Mouse (Mus musculus): ENCODE data around the gene Plcb1. TPM values are rescaled to one million over a fixed set of nuclear protein-coding genes. Genes with fewer than 3 reads are reported as not detected.

The Plcb1 gene
- polyA plus RNA-seq, 1 experiment from 2014 or later, result 8.7 TPM

DNA sequence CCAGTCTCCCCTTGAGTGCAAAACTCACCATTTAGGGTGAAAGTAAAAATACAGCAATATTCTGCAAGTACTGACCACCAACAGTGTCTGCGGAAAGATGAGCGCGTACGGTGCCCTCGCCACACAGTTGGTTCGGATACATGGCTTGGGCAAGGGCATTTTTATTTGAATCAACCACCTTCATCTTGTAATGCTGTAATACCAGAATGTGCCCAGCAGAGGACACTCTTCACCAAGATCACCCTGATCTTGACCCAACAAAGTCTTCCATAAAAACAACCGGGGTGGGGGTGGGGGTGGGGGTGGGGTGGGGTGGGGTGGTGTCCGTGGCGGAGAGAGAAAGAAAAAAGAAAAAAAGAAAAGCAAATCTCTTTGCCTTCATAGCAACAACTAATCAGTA, 602.1 kb downstream of the Plcb1 start:
- 51% methylated on average over 9 of the region's 9 CpGs for WGBS
- ATAC-seq (ENCODE audit: low read depth) (no peak), DNase-seq (ENCODE audit: low spot score) (no peak)
- Histone ChIP-seq H3K4me3 (ENCODE audit: low read depth, low read length) (no peak overlapping the region), H3K27ac (replicated peaks; ENCODE audit: low read depth, low read length) (no peak overlapping the region), H3K4me2 (ENCODE audit: low read depth, low read length) (no peak overlapping the region), H3K4me1 (ENCODE audit: control insufficient read depth, insufficient read depth, low read length) (no peaks in the 10 kb centered on the region), H3K27me3 (replicated peaks; ENCODE audit: control insufficient read depth, insufficient read depth, low read length) (no peaks in the 10 kb centered on the region), H3K36me3 (ENCODE audit: control insufficient read depth, insufficient read depth, low read length) (no peaks in the 10 kb centered on the region), H3K9me3 (ENCODE audit: control insufficient read depth, low read length) (no peaks in the 10 kb centered on the region), H3K9ac (ENCODE audit: low read depth, low read length) (no peak overlapping the region)

DNA sequence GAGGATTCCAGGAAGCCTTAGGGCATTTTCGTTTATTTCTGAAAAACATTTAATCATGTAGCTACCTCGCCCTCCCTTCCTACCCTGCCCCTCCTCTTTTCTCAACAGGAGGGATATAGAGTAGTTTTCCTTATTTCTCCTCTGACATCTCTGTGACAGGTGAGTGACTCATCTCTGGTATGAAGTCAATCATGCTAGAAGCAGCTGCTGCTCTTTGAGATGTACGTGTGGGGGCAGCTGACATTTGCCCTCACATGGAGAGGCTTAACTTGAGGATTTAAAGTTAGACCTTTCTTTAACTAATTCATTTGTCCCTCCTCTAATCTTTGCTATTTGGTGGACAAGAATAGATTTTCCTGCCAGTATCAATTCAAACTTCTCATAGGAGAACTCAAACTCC, 608.8 kb downstream of the Plcb1 start:
- no peaks in the 10 kb centered on the region for H3K36me3 ChIP-seq (ENCODE audit: control insufficient read depth, insufficient read depth, low read length)
- no peak overlapping the region for H3K9ac ChIP-seq (ENCODE audit: low read depth, low read length)
- DNase-seq (ENCODE audit: low spot score) (no peak), ATAC-seq (ENCODE audit: low read depth) (no peak)
- H3K4me1 ChIP-seq (ENCODE audit: control insufficient read depth, insufficient read depth, low read length), result no peaks in the 10 kb centered on the region
- 71% methylated on average over 3 of the region's 3 CpGs for WGBS
- H3K4me2 ChIP-seq (ENCODE audit: low read depth, low read length), result no peak overlapping the region
- no peaks in the 10 kb centered on the region for H3K27me3 ChIP-seq (replicated peaks; ENCODE audit: control insufficient read depth, insufficient read depth, low read length)
- H3K4me3 ChIP-seq (ENCODE audit: low read depth, low read length), result no peak overlapping the region
- no peak overlapping the region for H3K27ac ChIP-seq (replicated peaks; ENCODE audit: low read depth, low read length)
- no peaks in the 10 kb centered on the region for H3K9me3 ChIP-seq (ENCODE audit: control insufficient read depth, low read length)

DNA sequence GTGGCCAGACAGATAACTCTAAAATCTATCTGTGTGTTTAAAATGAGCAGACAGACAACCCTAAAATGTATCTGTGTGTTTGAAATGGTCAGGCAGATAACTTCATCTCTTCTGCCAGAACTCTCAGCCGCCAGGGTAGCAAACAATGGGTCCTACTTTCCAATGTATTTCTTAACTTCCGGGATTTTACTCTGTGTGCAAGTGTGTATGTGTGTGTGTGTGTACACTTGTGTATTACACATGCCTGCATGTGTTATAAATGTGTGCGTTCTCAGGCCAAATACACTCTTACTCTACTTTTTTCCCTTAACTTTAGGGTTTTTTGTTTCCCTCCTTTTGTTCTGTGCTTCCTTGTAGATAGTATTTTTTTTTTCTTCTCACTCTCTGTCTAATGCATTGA, 610.5 kb downstream of the Plcb1 start:
- no peak overlapping the region for H3K4me3 ChIP-seq (ENCODE audit: low read depth, low read length)
- no peaks in the 10 kb centered on the region for H3K9me3 ChIP-seq (ENCODE audit: control insufficient read depth, low read length)
- no peaks in the 10 kb centered on the region for H3K27me3 ChIP-seq (replicated peaks; ENCODE audit: control insufficient read depth, insufficient read depth, low read length)
- no peak for ATAC-seq (ENCODE audit: low read depth)
- H3K4me1 ChIP-seq (ENCODE audit: control insufficient read depth, insufficient read depth, low read length), result no peaks in the 10 kb centered on the region
- WGBS, result 92% methylated on average over 3 of the region's 3 CpGs
- H3K27ac ChIP-seq (replicated peaks; ENCODE audit: low read depth, low read length), result no peak overlapping the region
- H3K4me2 ChIP-seq (ENCODE audit: low read depth, low read length), result no peak overlapping the region
- H3K9ac ChIP-seq (ENCODE audit: low read depth, low read length), result no peak overlapping the region
- H3K36me3 ChIP-seq (ENCODE audit: control insufficient read depth, insufficient read depth, low read length), result no peaks in the 10 kb centered on the region
- DNase-seq (ENCODE audit: low spot score), result no peak

DNA sequence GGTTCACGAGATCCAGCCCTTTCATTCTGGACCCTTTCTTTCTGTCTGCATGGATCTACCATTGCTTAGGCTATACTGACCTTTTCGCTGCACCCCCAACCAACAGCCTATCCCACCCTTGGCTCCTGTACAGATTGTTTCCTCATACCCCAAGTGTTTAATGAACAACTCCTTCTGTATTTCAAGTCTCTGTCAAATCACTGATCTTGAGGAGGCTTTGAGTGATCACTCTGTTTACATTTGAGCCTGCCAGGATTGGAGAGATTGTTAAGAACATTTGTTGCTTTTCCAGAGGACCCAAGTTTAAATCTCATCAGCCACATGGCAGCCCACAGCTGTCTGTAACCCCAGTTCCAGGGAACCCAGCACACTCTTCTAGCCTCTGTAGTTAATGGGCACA, 612.1 kb downstream of the Plcb1 start:
- DNase-seq (ENCODE audit: low spot score), result no peak
- no peaks in the 10 kb centered on the region for H3K36me3 ChIP-seq (ENCODE audit: control insufficient read depth, insufficient read depth, low read length)
- H3K27ac ChIP-seq (replicated peaks; ENCODE audit: low read depth, low read length), result no peak overlapping the region
- ATAC-seq (ENCODE audit: low read depth), result no peak
- no peak overlapping the region for H3K4me2 ChIP-seq (ENCODE audit: low read depth, low read length)
- WGBS, result 95% methylated on average over 2 of the region's 2 CpGs
- H3K9me3 ChIP-seq (ENCODE audit: control insufficient read depth, low read length), result no peaks in the 10 kb centered on the region
- H3K4me1 ChIP-seq (ENCODE audit: control insufficient read depth, insufficient read depth, low read length), result no peaks in the 10 kb centered on the region
- H3K9ac ChIP-seq (ENCODE audit: low read depth, low read length), result no peak overlapping the region
- H3K4me3 ChIP-seq (ENCODE audit: low read depth, low read length), result no peak overlapping the region
- H3K27me3 ChIP-seq (replicated peaks; ENCODE audit: control insufficient read depth, insufficient read depth, low read length), result no peaks in the 10 kb centered on the region

DNA sequence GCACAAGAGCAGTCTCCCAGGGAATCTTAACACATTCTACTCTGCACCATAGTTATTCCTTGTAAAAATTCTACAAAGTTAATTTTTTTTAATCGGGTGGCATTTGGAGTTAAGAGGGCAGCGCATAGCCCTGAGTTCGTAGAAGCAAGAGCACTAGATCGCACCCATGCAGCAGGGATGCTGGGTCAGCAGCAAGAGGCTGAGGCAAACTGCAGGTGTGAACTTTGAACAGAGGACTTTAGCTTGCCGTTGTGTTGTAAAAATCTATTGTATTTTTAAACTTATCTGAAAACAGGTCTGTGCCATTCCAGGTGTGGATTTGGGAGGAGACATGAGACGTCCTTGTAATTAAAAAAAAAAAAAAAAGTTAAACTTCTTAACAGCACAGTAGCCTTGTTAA, 613.9 kb downstream of the Plcb1 start:
- WGBS, result 89% methylated on average over 6 of the region's 6 CpGs
- H3K27me3 ChIP-seq (replicated peaks; ENCODE audit: control insufficient read depth, insufficient read depth, low read length), result no peaks in the 10 kb centered on the region
- DNase-seq (ENCODE audit: low spot score), result no peak
- no peak overlapping the region for H3K4me2 ChIP-seq (ENCODE audit: low read depth, low read length)
- H3K9me3 ChIP-seq (ENCODE audit: control insufficient read depth, low read length), result no peaks in the 10 kb centered on the region
- no peak for ATAC-seq (ENCODE audit: low read depth)
- no peaks in the 10 kb centered on the region for H3K36me3 ChIP-seq (ENCODE audit: control insufficient read depth, insufficient read depth, low read length)
- H3K9ac ChIP-seq (ENCODE audit: low read depth, low read length), result no peak overlapping the region
- no peaks in the 10 kb centered on the region for H3K4me1 ChIP-seq (ENCODE audit: control insufficient read depth, insufficient read depth, low read length)
- H3K27ac ChIP-seq (replicated peaks; ENCODE audit: low read depth, low read length), result no peak overlapping the region
- H3K4me3 ChIP-seq (ENCODE audit: low read depth, low read length), result no peak overlapping the region

DNA sequence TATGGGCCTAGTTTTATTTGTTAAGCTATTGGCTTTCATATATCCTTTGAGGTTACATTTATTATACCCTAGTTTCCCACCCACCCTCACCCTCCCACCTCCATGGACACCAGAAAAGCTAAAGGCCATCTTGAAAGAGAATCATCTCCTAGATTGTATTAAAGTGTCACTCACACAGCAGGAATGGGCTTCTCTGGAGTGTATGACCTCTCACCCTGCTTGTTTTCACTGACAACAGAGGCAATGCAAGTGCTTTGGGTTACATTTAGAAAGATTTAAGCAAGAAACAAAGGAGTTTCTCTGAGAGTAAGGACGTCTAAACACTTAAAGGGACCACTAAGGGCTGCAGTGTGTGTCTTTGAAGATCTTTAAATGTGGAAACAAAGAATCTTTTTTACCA, 617.0 kb downstream of the Plcb1 start:
- DNase-seq (ENCODE audit: low spot score) (no peak), ATAC-seq (ENCODE audit: low read depth) (no peak)
- 14% methylated on average over 1 of the region's 1 CpGs for WGBS
- no peak overlapping the region for H3K4me3 ChIP-seq (ENCODE audit: low read depth, low read length)
- no peak overlapping the region for H3K27ac ChIP-seq (replicated peaks; ENCODE audit: low read depth, low read length)
- H3K9me3 ChIP-seq (ENCODE audit: control insufficient read depth, low read length), result no peaks in the 10 kb centered on the region
- no peak overlapping the region for H3K4me2 ChIP-seq (ENCODE audit: low read depth, low read length)
- no peaks in the 10 kb centered on the region for H3K4me1 ChIP-seq (ENCODE audit: control insufficient read depth, insufficient read depth, low read length)
- H3K27me3 ChIP-seq (replicated peaks; ENCODE audit: control insufficient read depth, insufficient read depth, low read length), result no peaks in the 10 kb centered on the region
- no peaks in the 10 kb centered on the region for H3K36me3 ChIP-seq (ENCODE audit: control insufficient read depth, insufficient read depth, low read length)
- no peak overlapping the region for H3K9ac ChIP-seq (ENCODE audit: low read depth, low read length)

DNA sequence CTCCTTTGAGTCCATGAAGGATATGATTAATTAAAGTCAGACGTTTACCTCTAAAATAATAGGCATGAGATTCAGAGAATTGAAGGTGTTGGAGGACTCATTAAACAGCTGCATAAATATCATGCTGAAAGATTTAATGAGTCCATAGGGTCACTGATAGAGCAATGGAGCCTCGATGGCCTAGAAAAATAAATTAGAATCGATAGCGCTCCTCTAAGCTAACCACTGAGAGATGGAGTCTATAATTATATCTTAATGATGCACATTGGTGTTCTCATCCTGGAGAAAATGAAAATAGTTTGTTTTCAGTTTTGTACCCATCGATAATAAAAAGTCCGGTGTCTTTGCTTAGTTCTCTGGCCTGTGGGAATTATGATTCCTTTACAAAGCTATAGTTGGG, 617.5 kb downstream of the Plcb1 start:
- WGBS, result 73% methylated on average over 6 of the region's 6 CpGs
- Histone ChIP-seq H3K4me3 (ENCODE audit: low read depth, low read length) (no peak overlapping the region), H3K9me3 (ENCODE audit: control insufficient read depth, low read length) (no peaks in the 10 kb centered on the region), H3K4me2 (ENCODE audit: low read depth, low read length) (no peak overlapping the region), H3K4me1 (ENCODE audit: control insufficient read depth, insufficient read depth, low read length) (no peaks in the 10 kb centered on the region), H3K27me3 (replicated peaks; ENCODE audit: control insufficient read depth, insufficient read depth, low read length) (no peaks in the 10 kb centered on the region), H3K27ac (replicated peaks; ENCODE audit: low read depth, low read length) (no peak overlapping the region), H3K9ac (ENCODE audit: low read depth, low read length) (no peak overlapping the region), H3K36me3 (ENCODE audit: control insufficient read depth, insufficient read depth, low read length) (no peaks in the 10 kb centered on the region)
- DNase-seq (ENCODE audit: low spot score) (no peak), ATAC-seq (ENCODE audit: low read depth) (no peak)

DNA sequence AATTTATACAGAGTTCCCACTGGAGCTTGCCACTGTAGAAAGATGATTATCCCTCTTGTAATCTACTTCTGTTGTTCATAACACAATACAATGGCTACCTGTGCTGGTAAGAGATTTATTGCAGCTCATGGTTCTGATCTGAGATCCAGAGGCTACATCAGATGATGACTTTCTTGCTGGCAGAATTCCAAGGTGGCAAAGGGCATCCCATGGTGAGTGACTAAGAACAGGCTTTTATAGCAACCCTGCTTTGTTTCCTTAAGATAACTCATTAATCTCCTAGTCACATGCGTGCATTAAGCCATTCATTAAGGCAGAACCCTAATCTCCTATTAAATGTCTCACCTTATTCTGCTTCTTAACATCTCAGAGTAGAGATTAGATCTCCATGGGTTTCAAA, 618.2 kb downstream of the Plcb1 start:
- ATAC-seq (ENCODE audit: low read depth) (no peak), DNase-seq (ENCODE audit: low spot score) (no peak)
- Histone ChIP-seq H3K9me3 (ENCODE audit: control insufficient read depth, low read length) (no peaks in the 10 kb centered on the region), H3K27me3 (replicated peaks; ENCODE audit: control insufficient read depth, insufficient read depth, low read length) (no peaks in the 10 kb centered on the region), H3K4me1 (ENCODE audit: control insufficient read depth, insufficient read depth, low read length) (no peaks in the 10 kb centered on the region), H3K27ac (replicated peaks; ENCODE audit: low read depth, low read length) (no peak overlapping the region), H3K36me3 (ENCODE audit: control insufficient read depth, insufficient read depth, low read length) (no peaks in the 10 kb centered on the region), H3K9ac (ENCODE audit: low read depth, low read length) (no peak overlapping the region), H3K4me3 (ENCODE audit: low read depth, low read length) (no peak overlapping the region), H3K4me2 (ENCODE audit: low read depth, low read length) (no peak overlapping the region)
- WGBS, result 68% methylated on average over 1 of the region's 1 CpGs

DNA sequence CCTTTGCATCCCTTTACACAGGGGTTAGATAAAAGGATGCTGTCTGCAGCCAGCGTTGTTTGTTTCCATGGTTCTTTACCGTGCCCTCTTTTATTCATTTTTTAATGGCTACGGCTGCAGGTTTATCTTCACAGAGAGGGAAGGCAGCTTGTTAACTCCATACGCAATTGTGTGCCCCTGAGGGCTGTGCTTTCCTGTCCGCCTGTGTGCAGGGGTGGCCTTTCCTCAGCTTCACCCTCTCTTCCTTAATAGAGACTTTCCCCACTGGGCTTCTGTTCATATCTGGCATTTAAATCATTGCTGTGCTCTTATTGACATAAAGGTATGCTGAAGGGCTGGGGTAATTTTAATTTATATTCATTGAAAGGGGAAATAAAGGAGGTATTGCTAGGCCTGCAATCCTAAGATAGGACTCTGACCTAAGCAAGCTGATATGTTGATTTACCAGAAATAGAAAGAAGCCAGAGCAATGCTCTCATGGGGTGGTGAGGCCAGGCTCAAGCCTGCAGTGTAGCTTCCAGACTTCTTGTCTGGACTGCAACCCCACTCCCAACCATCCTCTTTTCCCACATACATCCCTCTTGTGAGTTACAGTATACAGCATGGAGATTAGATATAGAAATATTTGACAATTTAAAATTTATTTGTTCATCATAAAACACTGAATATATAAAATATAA, 623.7 kb downstream of the Plcb1 start:
- Histone ChIP-seq H3K4me1 (ENCODE audit: control insufficient read depth, insufficient read depth, low read length) (no peaks in the 10 kb centered on the region), H3K9me3 (ENCODE audit: control insufficient read depth, low read length) (no peaks in the 10 kb centered on the region), H3K36me3 (ENCODE audit: control insufficient read depth, insufficient read depth, low read length) (no peaks in the 10 kb centered on the region), H3K27me3 (replicated peaks; ENCODE audit: control insufficient read depth, insufficient read depth, low read length) (no peaks in the 10 kb centered on the region), H3K4me2 (ENCODE audit: low read depth, low read length) (no peak overlapping the region), H3K27ac (replicated peaks; ENCODE audit: low read depth, low read length) (no peak overlapping the region), H3K4me3 (ENCODE audit: low read depth, low read length) (no peak overlapping the region), H3K9ac (ENCODE audit: low read depth, low read length) (no peak overlapping the region)
- WGBS, result 58% methylated on average over 5 of the region's 5 CpGs
- no peak for DNase-seq (ENCODE audit: low spot score)
- ATAC-seq (ENCODE audit: low read depth), result no peak

All from embryonic facial prominence, embryonic 14.5 days (tissue).